Mouse (Mus musculus): ENCODE results near the gene Eno2.

Gene Eno2

GRCm38 (mm10) chr6:124739231-124739796 is 30.2 kb downstream of the Eno2 start:
- no peak for DNase-seq

GRCm38 (mm10) chr6:124738511-124739023 is 30.9 kb downstream of the Eno2 start, which contains the start of gene Ptpn6:
Gene Ptpn6, minus strand, starts transcription at chr6:124738714.
- DNase-seq, result no peak

GRCm38 (mm10) chr6:124737040-124737439 is 32.4 kb downstream of the Eno2 start:
- no peak for DNase-seq

GRCm38 (mm10) chr6:124734417-124734816 is 35.1 kb downstream of the Eno2 start:
- no peak for DNase-seq

- no peak for DNase-seq
Measured at GRCm38 (mm10) chr6:124732476-124733370, 36.8 kb downstream of the Eno2 start.

GRCm38 (mm10) chr6:124731038-124731437 is 38.4 kb downstream of the Eno2 start:
- no peak for DNase-seq

- no peak for DNase-seq
Measured at GRCm38 (mm10) chr6:124729850-124730705, 39.4 kb downstream of the Eno2 start.

GRCm38 (mm10) chr6:124728621-124729020 is 40.9 kb downstream of the Eno2 start:
- no peak for DNase-seq

GRCm38 (mm10) chr6:124724472-124724871 is 45.0 kb downstream of the Eno2 start:
- DNase-seq, result no peak

GRCm38 (mm10) chr6:124723541-124723940 is 45.9 kb downstream of the Eno2 start:
- no peak for DNase-seq

GRCm38 (mm10) chr6:124722876-124723473 is 46.5 kb downstream of the Eno2 start:
- DNase-seq, result no peak

- no peak for DNase-seq
Measured at GRCm38 (mm10) chr6:124720904-124721303, 48.6 kb downstream of the Eno2 start.

- no peak for DNase-seq
Measured at GRCm38 (mm10) chr6:124719354-124719978, 50.0 kb downstream of the Eno2 start.

GRCm38 (mm10) chr6:124718703-124719102 is 50.8 kb downstream of the Eno2 start:
- DNase-seq, result no peak

GRCm38 (mm10) chr6:124717968-124718367 is 51.5 kb downstream of the Eno2 start:
- no peak for DNase-seq

- peak; percentile 32 to 42 for DNase-seq
Measured at GRCm38 (mm10) chr6:124716864-124717490, 52.5 kb downstream of the Eno2 start.

- no peak for DNase-seq
Measured at GRCm38 (mm10) chr6:124712918-124713317, 56.6 kb downstream of the Eno2 start.

GRCm38 (mm10) chr6:124711824-124712782 is 57.4 kb downstream of the Eno2 start, which contains the start of the genes Emg1 and Phb2:
Gene Emg1, minus strand, starts transcription at chr6:124712178.
Gene Phb2, plus strand, starts transcription at chr6:124712336.
- DNase-seq, result peak; percentile 96 to 97
